ENCODE assay signal across 8 mouse cellular contexts in the genomic region with DNA sequence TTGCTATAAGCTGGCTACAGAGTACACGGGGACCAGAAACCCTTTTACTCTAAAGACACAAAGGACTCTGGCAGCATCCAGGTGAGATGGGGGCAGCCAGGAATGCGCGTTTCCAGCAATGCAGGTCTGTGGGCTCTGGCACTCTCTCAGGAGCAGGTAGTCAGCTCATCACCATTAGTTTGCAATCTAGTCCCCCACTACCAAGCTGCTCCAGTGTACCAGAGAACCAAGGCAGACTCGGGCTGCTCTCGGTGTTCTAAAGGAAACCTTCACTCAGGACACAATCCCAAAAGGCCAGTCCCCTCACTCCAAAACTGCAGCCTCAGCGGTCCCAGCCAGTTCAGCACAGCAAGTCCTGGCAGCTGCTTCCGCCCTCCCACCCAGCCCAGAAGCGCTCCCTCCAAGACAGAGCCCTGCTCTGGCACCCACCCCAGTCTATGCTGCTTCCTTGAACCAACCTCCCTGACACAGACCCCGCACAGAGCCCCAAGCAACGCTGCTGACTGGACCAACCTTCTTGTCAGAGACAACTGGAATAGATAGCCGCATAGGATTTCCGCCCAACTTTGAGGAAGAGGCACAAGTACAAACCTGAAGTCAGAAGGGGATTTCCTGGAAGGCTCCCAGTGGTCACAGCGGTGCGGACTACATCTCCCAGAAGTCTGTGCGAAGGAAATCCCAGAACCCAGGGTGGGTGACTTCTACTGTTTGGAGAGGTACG. TPM values are rescaled to one million over a fixed set of nuclear protein-coding genes. Genes with fewer than 3 reads are reported as not detected.
DNase-seq lines count a peak whose midpoint lies in the region; ATAC-seq and TF ChIP-seq lines count a peak whose summit lies in the region.
"Not testable (repeated sequence)": the region's sequence is repeated elsewhere in the genome, so short reads cannot be mapped to it uniquely, and the experiment has no call there.

TSS of gene Zfp429 (minus strand) at position 637 of the 721 bp plus-strand sequence.

- not testable (repeated sequence) for H3K27me3 ChIP-seq in neural tube, embryonic 15.5 days (replicated peaks)

- not testable (repeated sequence) for H3K27ac ChIP-seq in ES-E14 (ENCODE audit: insufficient read depth, low read depth, low read length, poor library complexity, severe bottlenecking); neural tube, embryonic 15.5 days (replicated peaks)
- H3K27ac ChIP-seq in layer of hippocampus, adult 2 months: peak within 1 kb of the TSS; percentile 67; the same call in 1 of the 2 replicates

- 0 out of 2 replicates have a peak, but pooled peaks have one; percentile 11 for TF ChIP-seq POLR2A in lung, adult 2 months (IDR thresholded peaks at IDR 0.05; ENCODE audit: borderline replicate concordance, extremely low read depth, low read depth, low read length)

- DNase-seq in ES-E14 (ENCODE audit: low read depth, low spot score): not testable (repeated sequence)
- DNase-seq in cerebellum, adult 8-10 months: peak; percentile 63
- peak; percentile 52 for DNase-seq in forelimb bud, embryonic 11.5 days (ENCODE audit: low read depth, low spot score)
- peak; percentile 72 for DNase-seq in heart, postnatal 4 days
- DNase-seq in layer of hippocampus, adult 2 months (ENCODE audit: low spot score in 2 of 2): peak; percentile 59 to 60
- peak; percentile 73 for DNase-seq in lung, adult 2 months
- peak; percentile 79 for DNase-seq in testis, postnatal 10 days (ENCODE audit: low spot score)

- not testable (repeated sequence) for TF ChIP-seq CTCF in layer of hippocampus, adult 2 months (conservative IDR thresholded peaks at IDR 0.05); lung, adult 2 months (IDR thresholded peaks at IDR 0.05; ENCODE audit: insufficient read depth, low read length)

- ATAC-seq in neural tube, embryonic 15.5 days (ENCODE audit: low FRiP score): peak; percentile 99

- 6% methylated on average over 16 of the region's 16 CpGs for WGBS in lung, adult 2 months
- WGBS in neural tube, embryonic 15.5 days: 5% methylated on average over 15 of the region's 16 CpGs

- H3K4me3 ChIP-seq in ES-E14 (ENCODE audit: insufficient read depth in 1 of 2, low read depth in 1 of 2, low read length in 2 of 2, poor library complexity in 1 of 2, severe bottlenecking in 1 of 2): peak within 1 kb of the TSS; percentile 26 to 53
- H3K4me3 ChIP-seq in layer of hippocampus, adult 2 months: peak within 1 kb of the TSS; percentile 67
- peak within 1 kb of the TSS; percentile 89 for H3K4me3 ChIP-seq in lung, adult 2 months (replicated peaks; ENCODE audit: extremely low read depth, low read depth, low read length)
- peak within 1 kb of the TSS; percentile 57 for H3K4me3 ChIP-seq in neural tube, embryonic 15.5 days (replicated peaks)

- not testable (repeated sequence) for H3K9ac ChIP-seq in ES-E14 (ENCODE audit: insufficient read depth, low read depth, low read length, poor library complexity, severe bottlenecking)
- peak within 1 kb of the TSS; percentile 53; the same call in 1 of the 2 replicates for H3K9ac ChIP-seq in neural tube, embryonic 15.5 days (replicated peaks)

- not testable (repeated sequence) for H3K36me3 ChIP-seq in ES-E14 (ENCODE audit: control insufficient read depth, insufficient read depth, low read length, poor library complexity, severe bottlenecking); neural tube, embryonic 15.5 days

- not testable (repeated sequence) for H3K9me3 ChIP-seq in ES-E14 (ENCODE audit: control insufficient read depth, insufficient read depth, low read depth, low read length); neural tube, embryonic 15.5 days (replicated peaks)

- in situ Hi-C loops in ES-E14 (cut with MboI; ENCODE audit: low sequenced_read_pairs in 2 of 2, unreplicated experiment in 2 of 2): loop anchor here in 1 of 2 experiments (25.0 kb wide), 1 partner anchor 237 kb away; the partner anchor contains the start of gene Rsl1

- H3K4me1 ChIP-seq in ES-E14 (ENCODE audit: control insufficient read depth in 2 of 2, insufficient read depth in 2 of 2, low read length in 2 of 2, poor library complexity in 1 of 2); lung, adult 2 months (ENCODE audit: control insufficient read depth, insufficient read depth, low read length); neural tube, embryonic 15.5 days: not testable (repeated sequence)

- peak within 1 kb of the TSS; percentile 69 for H3K4me2 ChIP-seq in neural tube, embryonic 15.5 days

TF ChIP-seq in ES-E14, 5 proteins besides CTCF, POLR2A, EP300 and RAD21:
- peak; percentile 74; the same call in 1 of the 2 replicates for TF ChIP-seq HCFC1 (IDR thresholded peaks at IDR 0.05; ENCODE audit: borderline replicate concordance, insufficient read depth, low read length)

RNA-seq across cellular contexts. Expression of gene Zfp429, which starts in this region (rescaled TPM):
- 4.3 and 10.1 TPM in 2 replicates for total RNA-seq in ES-E14 (2012; rRNA removed)
- total RNA-seq in heart, postnatal 4 days (2021): 1 to 10 TPM; 2.2 to 3.5 TPM
- 1 to 10 TPM; 3.5 to 4.0 TPM for total RNA-seq in layer of hippocampus, adult 2 months (2021)
- polyA plus RNA-seq in lung, adult 2 months (2012; rRNA removed): 1.1 and 1.9 TPM in 2 replicates
- 4.0 and 5.5 TPM in 2 replicates for polyA plus RNA-seq in neural tube, embryonic 15.5 days (2015; fragmentation: Nextera tagmentation; extraction: Ambion mirVana)
